Mouse (Mus musculus): ENCODE measurements at regions not wholly inside any gene's neighbourhood (a gene's known extent, or its start where the extent isn't known, plus 50 kb on each side); places are given as distances from the start of the nearest gene placed in this dataset.

GRCm38 (mm10) chrX:124210682-124211081 is 74.9 kb upstream of the Vmn2r121 start:
- in situ Hi-C loops (cut with MboI, MseI) = loop anchor here (25.0 kb wide), 3 partner anchors 427 to 1377 kb away; partner anchors contain the start of gene Gm17469

All from T-helper 2 cell (primary cell).